Mouse (Mus musculus): Measurements from ENCODE around the gene Arf6. TPM values are rescaled to one million over a fixed set of nuclear protein-coding genes. Genes with fewer than 3 reads are reported as not detected.

Gene Arf6
- polyA plus RNA-seq, 1 experiment from 2014 or later: 49.7 TPM

GRCm38 (mm10) chr12:69394456-69394855, 22.5 kb downstream of the Arf6 start:
- WGBS: 83% methylated on average over 6 of the region's 6 CpGs
- H3K27me3 ChIP-seq: no peaks in the 10 kb centered on the region; the same call in 1 of the 2 replicates
- no peak overlapping the region for H3K27ac ChIP-seq (replicated peaks)
- no peak overlapping the region for H3K9ac ChIP-seq (replicated peaks)
- no peaks in the 10 kb centered on the region for H3K4me1 ChIP-seq
- no peak overlapping the region for H3K4me2 ChIP-seq (replicated peaks)
- H3K9me3 ChIP-seq: no peaks in the 10 kb centered on the region
- no peak overlapping the region for H3K4me3 ChIP-seq
- H3K36me3 ChIP-seq: no peaks in the 10 kb centered on the region
- ATAC-seq (ENCODE audit: low FRiP score, low read depth): no peak

DNA sequence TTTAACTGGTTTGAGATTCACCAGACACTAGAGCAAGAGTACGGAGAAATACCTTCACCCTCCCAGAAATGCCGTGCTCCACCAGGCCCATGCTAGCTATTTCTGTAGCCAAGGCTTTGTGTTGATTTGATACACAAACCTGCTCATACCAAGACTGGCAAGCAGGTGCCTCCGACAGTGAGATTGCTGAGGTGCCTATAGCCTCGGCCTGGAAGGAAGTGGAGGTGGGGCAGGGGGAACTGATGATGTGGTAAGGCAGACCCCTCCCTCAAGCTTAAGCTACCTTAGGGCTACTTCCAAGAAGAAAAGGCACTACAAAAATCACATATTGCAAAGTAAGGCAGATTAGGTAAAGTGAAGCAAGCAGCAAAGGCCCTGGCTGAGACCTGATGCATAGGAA, 28.4 kb downstream of the Arf6 start:
- Histone ChIP-seq H3K4me3 (no peak overlapping the region), H3K27me3 (no peaks in the 10 kb centered on the region), H3K4me1 (no peaks in the 10 kb centered on the region), H3K27ac (replicated peaks) (no peak overlapping the region), H3K4me2 (replicated peaks) (no peak overlapping the region), H3K36me3 (no peaks in the 10 kb centered on the region), H3K9me3 (no peaks in the 10 kb centered on the region), H3K9ac (replicated peaks) (no peak overlapping the region)
- WGBS: 87% methylated on average over 4 of the region's 4 CpGs
- ATAC-seq (ENCODE audit: low FRiP score, low read depth): no peak

GRCm38 (mm10) chr12:69400871-69401286, 28.9 kb downstream of the Arf6 start:
- WGBS: 59% methylated on average over 2 of the region's 2 CpGs

GRCm38 (mm10) chr12:69402100-69402499, 30.1 kb downstream of the Arf6 start:
- no peak overlapping the region for H3K4me2 ChIP-seq (replicated peaks)
- WGBS: 62% methylated on average over 9 of the region's 9 CpGs
- H3K27ac ChIP-seq (replicated peaks): no peak overlapping the region
- no peak overlapping the region for H3K9ac ChIP-seq (replicated peaks)
- H3K9me3 ChIP-seq: no peaks in the 10 kb centered on the region
- H3K36me3 ChIP-seq: no peaks in the 10 kb centered on the region
- H3K4me3 ChIP-seq: no peak overlapping the region
- ATAC-seq (ENCODE audit: low FRiP score, low read depth): no peak
- H3K4me1 ChIP-seq: no peaks in the 10 kb centered on the region
- H3K27me3 ChIP-seq: no peaks in the 10 kb centered on the region

More at GRCm38 (mm10) chr12:69400871-69401286, 28.9 kb downstream of the Arf6 start:
- no peak overlapping the region for H3K4me2 ChIP-seq (replicated peaks)
- ATAC-seq (ENCODE audit: low FRiP score, low read depth): no peak
- no peaks in the 10 kb centered on the region for H3K27me3 ChIP-seq
- no peaks in the 10 kb centered on the region for H3K9me3 ChIP-seq
- H3K27ac ChIP-seq (replicated peaks): no peak overlapping the region
- no peaks in the 10 kb centered on the region for H3K4me1 ChIP-seq
- no peak overlapping the region for H3K9ac ChIP-seq (replicated peaks)
- H3K4me3 ChIP-seq: no peak overlapping the region
- no peaks in the 10 kb centered on the region for H3K36me3 ChIP-seq

GRCm38 (mm10) chr12:69402594-69403167, 30.7 kb downstream of the Arf6 start:
- Histone ChIP-seq H3K4me3 (no peak overlapping the region), H3K4me2 (replicated peaks) (no peak overlapping the region), H3K4me1 (no peaks in the 10 kb centered on the region), H3K27me3 (no peaks in the 10 kb centered on the region), H3K9me3 (no peaks in the 10 kb centered on the region), H3K9ac (replicated peaks) (no peak overlapping the region), H3K27ac (replicated peaks) (no peak overlapping the region), H3K36me3 (no peaks in the 10 kb centered on the region)
- ATAC-seq (ENCODE audit: low FRiP score, low read depth): no peak
- 90% methylated on average over 13 of the region's 13 CpGs for WGBS

DNA sequence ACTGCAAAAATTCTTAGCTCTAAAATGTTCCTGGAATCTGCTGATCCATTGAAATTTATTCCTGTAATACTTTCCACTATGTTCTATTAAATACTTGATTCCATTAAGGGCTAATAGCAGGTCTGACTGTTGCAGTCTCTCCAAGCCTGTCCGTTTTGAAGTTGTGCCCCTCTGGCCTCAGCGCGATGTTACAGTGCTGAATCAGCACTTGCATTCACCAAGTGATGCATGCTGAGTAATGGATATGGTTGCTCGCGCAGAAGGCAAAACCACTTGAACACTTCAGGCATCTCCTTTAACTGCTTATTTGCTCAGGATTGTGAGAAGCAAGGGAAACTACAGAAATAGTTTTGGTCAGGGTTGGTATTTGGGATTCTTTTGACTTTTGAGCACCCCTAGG, 38.8 kb downstream of the Arf6 start:
- ATAC-seq (ENCODE audit: low FRiP score, low read depth): no peak
- Histone ChIP-seq H3K27me3 (no peaks in the 10 kb centered on the region), H3K27ac (replicated peaks) (no peak overlapping the region), H3K4me1 (no peaks in the 10 kb centered on the region), H3K4me2 (replicated peaks) (no peak overlapping the region), H3K4me3 (no peak overlapping the region), H3K36me3 (no peaks in the 10 kb centered on the region), H3K9ac (replicated peaks) (no peak overlapping the region), H3K9me3 (no peaks in the 10 kb centered on the region)
- WGBS: 81% methylated on average over 5 of the region's 5 CpGs

DNA sequence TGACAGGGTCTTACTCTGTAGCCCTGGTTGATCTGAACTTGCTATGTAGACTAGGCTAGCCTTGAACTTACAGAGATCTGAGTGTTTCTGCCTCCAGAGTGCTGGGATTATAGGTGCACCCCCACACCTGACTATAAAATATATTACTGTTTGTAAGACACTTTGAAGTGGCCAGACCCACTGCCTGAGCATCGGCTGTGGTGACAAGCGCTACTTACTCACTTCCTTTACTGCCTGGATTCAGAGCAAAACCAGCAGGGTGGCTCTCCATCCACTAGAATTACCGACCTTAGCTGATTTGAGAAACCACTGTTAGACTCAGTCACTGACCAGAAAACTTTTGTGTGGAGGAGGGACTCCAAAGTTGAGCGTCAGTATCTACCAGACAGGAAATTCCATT, 40.0 kb downstream of the Arf6 start:
- no peak overlapping the region for H3K9ac ChIP-seq (replicated peaks)
- no peak for ATAC-seq (ENCODE audit: low FRiP score, low read depth)
- H3K27ac ChIP-seq (replicated peaks): no peak overlapping the region
- H3K4me2 ChIP-seq (replicated peaks): no peak overlapping the region
- WGBS: 74% methylated on average over 4 of the region's 4 CpGs
- H3K27me3 ChIP-seq: no peaks in the 10 kb centered on the region
- no peaks in the 10 kb centered on the region for H3K4me1 ChIP-seq
- no peaks in the 10 kb centered on the region for H3K36me3 ChIP-seq
- H3K9me3 ChIP-seq: no peaks in the 10 kb centered on the region
- no peak overlapping the region for H3K4me3 ChIP-seq

GRCm38 (mm10) chr12:69413303-69413702, 41.4 kb downstream of the Arf6 start:
- Histone ChIP-seq H3K27me3 (no peaks in the 10 kb centered on the region), H3K4me2 (replicated peaks) (no peak overlapping the region), H3K9me3 (no peaks in the 10 kb centered on the region), H3K4me1 (no peaks in the 10 kb centered on the region), H3K4me3 (no peak overlapping the region), H3K9ac (replicated peaks) (no peak overlapping the region), H3K27ac (replicated peaks) (no peak overlapping the region), H3K36me3 (no peaks in the 10 kb centered on the region)
- 84% methylated on average over 3 of the region's 3 CpGs for WGBS
- ATAC-seq (ENCODE audit: low FRiP score, low read depth): no peak

GRCm38 (mm10) chr12:69414826-69415572, 43.0 kb downstream of the Arf6 start:
- no peaks in the 10 kb centered on the region for H3K27me3 ChIP-seq
- H3K4me3 ChIP-seq: no peak overlapping the region
- 75% methylated on average over 4 of the region's 4 CpGs for WGBS
- H3K4me1 ChIP-seq: no peaks in the 10 kb centered on the region
- H3K36me3 ChIP-seq: no peaks in the 10 kb centered on the region
- no peak overlapping the region for H3K27ac ChIP-seq (replicated peaks)
- no peak for ATAC-seq (ENCODE audit: low FRiP score, low read depth)
- H3K4me2 ChIP-seq (replicated peaks): no peak overlapping the region
- H3K9me3 ChIP-seq: no peaks in the 10 kb centered on the region
- no peak overlapping the region for H3K9ac ChIP-seq (replicated peaks)

DNA sequence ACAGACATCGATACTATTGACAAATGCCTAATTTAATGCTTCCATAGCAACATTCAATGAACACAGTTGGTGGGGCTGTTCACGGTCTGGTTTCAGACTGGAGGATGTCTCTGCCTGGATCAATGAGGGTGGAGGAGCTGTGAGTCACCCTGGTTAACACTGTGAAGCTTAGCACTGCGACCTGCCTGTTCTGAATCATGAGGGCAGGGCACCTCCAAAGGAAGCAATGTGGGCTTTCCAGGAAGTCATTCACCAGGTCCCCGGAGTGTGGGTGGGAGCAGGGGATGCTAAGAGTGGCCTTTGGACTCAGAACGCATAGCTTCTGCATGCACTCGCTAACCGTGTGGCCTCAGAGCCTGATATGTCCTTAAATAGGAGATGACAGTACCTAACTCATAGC, 44.8 kb downstream of the Arf6 start:
- WGBS: 78% methylated on average over 7 of the region's 7 CpGs
- H3K4me1 ChIP-seq: no peaks in the 10 kb centered on the region
- no peak for ATAC-seq (ENCODE audit: low FRiP score, low read depth)

GRCm38 (mm10) chr12:69417701-69418291, 45.8 kb downstream of the Arf6 start:
- WGBS: 68% methylated on average over 9 of the region's 9 CpGs
- no peaks in the 10 kb centered on the region for H3K36me3 ChIP-seq
- no peak overlapping the region for H3K4me3 ChIP-seq
- no peak overlapping the region for H3K4me2 ChIP-seq (replicated peaks)
- no peak overlapping the region for H3K9ac ChIP-seq (replicated peaks)
- no peak overlapping the region for H3K27ac ChIP-seq (replicated peaks)
- ATAC-seq (ENCODE audit: low FRiP score, low read depth): no peak
- no peaks in the 10 kb centered on the region for H3K4me1 ChIP-seq
- no peaks in the 10 kb centered on the region for H3K9me3 ChIP-seq
- H3K27me3 ChIP-seq: no peaks in the 10 kb centered on the region

More for the DNA sequence above, 44.8 kb downstream of the Arf6 start:
- no peak overlapping the region for H3K27ac ChIP-seq (replicated peaks)
- H3K4me3 ChIP-seq: no peak overlapping the region
- H3K27me3 ChIP-seq: no peaks in the 10 kb centered on the region
- no peak overlapping the region for H3K9ac ChIP-seq (replicated peaks)
- no peaks in the 10 kb centered on the region for H3K36me3 ChIP-seq
- H3K4me2 ChIP-seq (replicated peaks): no peak overlapping the region
- no peaks in the 10 kb centered on the region for H3K9me3 ChIP-seq

- no peaks in the 10 kb centered on the region for H3K36me3 ChIP-seq
- 94% methylated on average over 13 of the region's 13 CpGs for WGBS
Measured at GRCm38 (mm10) chr12:69418606-69419005, 46.7 kb downstream of the Arf6 start.

More at GRCm38 (mm10) chr12:69418606-69419005, 46.7 kb downstream of the Arf6 start:
- Histone ChIP-seq H3K27ac (replicated peaks) (no peak overlapping the region), H3K9me3 (no peaks in the 10 kb centered on the region), H3K4me2 (replicated peaks) (no peak overlapping the region), H3K4me1 (no peaks in the 10 kb centered on the region), H3K27me3 (no peaks in the 10 kb centered on the region), H3K9ac (replicated peaks) (no peak overlapping the region), H3K4me3 (no peak overlapping the region)
- no peak for ATAC-seq (ENCODE audit: low FRiP score, low read depth)
